Mouse (Mus musculus): Measurements from ENCODE around the gene Flnc. TPM values are rescaled to one million over a fixed set of nuclear protein-coding genes. Genes with fewer than 3 reads are reported as not detected.

Gene Flnc
- polyA plus RNA-seq, 1 experiment = not detected

DNA sequence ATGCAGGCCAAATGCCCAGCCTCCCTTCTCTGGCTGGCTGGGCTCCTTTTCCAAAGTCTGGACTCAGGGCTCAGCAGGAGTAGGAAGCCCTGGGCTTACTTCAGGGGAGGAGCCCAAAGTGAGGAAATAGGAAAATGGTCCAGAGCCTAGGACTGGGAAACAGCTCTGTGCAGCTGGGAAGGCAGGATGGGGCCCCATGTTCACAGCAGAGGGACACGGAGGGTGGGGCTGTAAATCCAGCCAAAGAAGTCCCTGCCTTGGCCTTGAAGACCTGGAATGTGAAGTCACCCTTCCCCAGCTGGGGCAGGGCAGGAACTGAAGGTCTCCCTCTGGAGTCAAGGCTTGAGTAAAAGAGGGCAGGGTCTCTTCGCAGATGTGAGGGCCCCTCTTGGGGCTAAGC lies 76.0 kb downstream of the Flnc start:
- no peak overlapping the region for H3K27ac ChIP-seq (ENCODE audit: insufficient read depth, low read depth, low read length)
- no peak overlapping the region for H3K4me3 ChIP-seq (ENCODE audit: insufficient read depth, low read depth, low read length)
- peaks cover 11% of the 10 kb centered on the region for H3K4me1 ChIP-seq (ENCODE audit: control insufficient read depth, insufficient read depth, low read length)
- TF ChIP-seq CTCF (IDR thresholded peaks at IDR 0.05; ENCODE audit: insufficient read depth, low read depth, low read length) (no peak), POLR2A (IDR thresholded peaks at IDR 0.05; ENCODE audit: insufficient read depth, low read depth, low read length) (no peak)
- 71% methylated on average over 2 of the region's 2 CpGs for WGBS

Other genes with a start within 250 kb of the Flnc start
- gene Impdh1, start 216.9 kb upstream of the Flnc start, polyA plus RNA-seq (2012; ENCODE audit: insufficient read depth, insufficient read length, low replicate concordance, missing spikeins) = not detected in 2 replicates
- not detected in 2 replicates for gene Hilpda, start 160.8 kb upstream of the Flnc start, polyA plus RNA-seq (2012; ENCODE audit: insufficient read depth, insufficient read length, low replicate concordance, missing spikeins)
- gene Fam71f2, start 153.7 kb upstream of the Flnc start, polyA plus RNA-seq (2012; ENCODE audit: insufficient read depth, insufficient read length, low replicate concordance, missing spikeins) = not detected in 2 replicates
- gene Fam71f1, start 114.1 kb upstream of the Flnc start, polyA plus RNA-seq (2012; ENCODE audit: insufficient read depth, insufficient read length, low replicate concordance, missing spikeins) = not detected in 2 replicates
- not detected in 2 replicates for gene Calu, start 85.2 kb upstream of the Flnc start, polyA plus RNA-seq (2012; ENCODE audit: insufficient read depth, insufficient read length, low replicate concordance, missing spikeins)
- not detected in 2 replicates for gene Opn1sw, start 44.8 kb upstream of the Flnc start, polyA plus RNA-seq (2012; ENCODE audit: insufficient read depth, insufficient read length, low replicate concordance, missing spikeins)
- gene Ccdc136, start 36.9 kb upstream of the Flnc start, polyA plus RNA-seq (2012; ENCODE audit: insufficient read depth, insufficient read length, low replicate concordance, missing spikeins) = not detected in 2 replicates
- not detected in 2 replicates for gene Atp6v1f, start 34.5 kb downstream of the Flnc start, polyA plus RNA-seq (2012; ENCODE audit: insufficient read depth, insufficient read length, low replicate concordance, missing spikeins)
- not detected in 2 replicates for gene Atp6v1fnb, start 38.2 kb downstream of the Flnc start, polyA plus RNA-seq (2012; ENCODE audit: insufficient read depth, insufficient read length, low replicate concordance, missing spikeins)
- gene Kcp, start 74.7 kb downstream of the Flnc start, polyA plus RNA-seq (2012; ENCODE audit: insufficient read depth, insufficient read length, low replicate concordance, missing spikeins) = not detected in 2 replicates
- gene Irf5, start 93.4 kb downstream of the Flnc start, polyA plus RNA-seq (2012; ENCODE audit: insufficient read depth, insufficient read length, low replicate concordance, missing spikeins) = not detected in 2 replicates
- 290 TPM in 1 of 2 replicates, not detected in the other for gene Tnpo3, start 176.6 kb downstream of the Flnc start, polyA plus RNA-seq (2012; ENCODE audit: insufficient read depth, insufficient read length, low replicate concordance, missing spikeins)